Mouse (Mus musculus): ENCODE results near the gene Mpp3. TPM values are rescaled to one million over a fixed set of nuclear protein-coding genes. Genes with fewer than 3 reads are reported as not detected.
A peak's percentile ranks its signal among the peaks of the same experiment; 100 is the strongest.

Mpp3 gene
- polyA plus RNA-seq, 1 experiment = 0.90 TPM

DNA sequence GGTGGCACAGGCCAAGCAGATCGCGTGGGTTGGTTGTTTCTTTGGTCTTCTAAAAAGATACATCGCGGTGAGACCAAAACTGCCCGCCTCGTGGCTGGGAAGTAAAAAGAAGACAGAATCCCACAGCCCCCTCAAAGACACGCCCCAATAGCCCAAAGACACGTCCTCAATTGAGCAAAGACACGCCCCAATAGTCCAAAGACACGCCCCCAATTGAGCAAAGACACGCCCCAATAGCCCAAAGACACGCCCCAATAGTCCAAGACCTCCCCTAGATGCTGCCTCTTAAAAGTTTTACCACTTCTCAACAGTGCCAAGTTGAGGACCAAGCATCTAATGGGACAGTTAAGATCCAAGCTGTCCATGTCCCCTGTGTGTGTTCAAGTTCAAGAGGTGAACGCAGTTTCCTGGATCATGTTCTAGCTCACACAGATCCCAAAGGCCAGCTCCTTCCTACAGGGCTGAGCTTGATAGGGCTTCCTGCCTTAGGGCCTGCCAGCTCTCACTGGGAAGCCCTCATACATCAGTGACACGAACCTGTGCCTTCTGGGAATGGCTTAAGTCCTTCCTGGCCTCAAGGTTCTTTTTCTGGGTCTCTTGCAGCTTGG, 21.7 kb upstream of the Mpp3 start:
- WGBS = 60% methylated on average over 14 of the region's 14 CpGs
- Histone ChIP-seq H3K36me3 (ENCODE audit: control insufficient read depth, insufficient read depth, low read length) (no peaks in the 10 kb centered on the region), H3K27ac (ENCODE audit: insufficient read depth, low read depth, low read length) (no peak overlapping the region), H3K4me3 (ENCODE audit: low read depth, low read length) (no peak overlapping the region), H3K4me1 (ENCODE audit: control insufficient read depth, insufficient read depth, insufficient read length, low read length) (peaks cover 2% of the 10 kb centered on the region; the same call in 1 of the 2 replicates), H3K27me3 (ENCODE audit: control insufficient read depth, insufficient read depth, low read length) (no peaks in the 10 kb centered on the region)
- TF ChIP-seq POLR2A (IDR thresholded peaks at IDR 0.05; ENCODE audit: low read depth, low read length) = no peak
- no peak for TF ChIP-seq CTCF (IDR thresholded peaks at IDR 0.05; ENCODE audit: extremely low read depth, insufficient read length, insufficient replicate concordance, low read depth, low read length)

DNA sequence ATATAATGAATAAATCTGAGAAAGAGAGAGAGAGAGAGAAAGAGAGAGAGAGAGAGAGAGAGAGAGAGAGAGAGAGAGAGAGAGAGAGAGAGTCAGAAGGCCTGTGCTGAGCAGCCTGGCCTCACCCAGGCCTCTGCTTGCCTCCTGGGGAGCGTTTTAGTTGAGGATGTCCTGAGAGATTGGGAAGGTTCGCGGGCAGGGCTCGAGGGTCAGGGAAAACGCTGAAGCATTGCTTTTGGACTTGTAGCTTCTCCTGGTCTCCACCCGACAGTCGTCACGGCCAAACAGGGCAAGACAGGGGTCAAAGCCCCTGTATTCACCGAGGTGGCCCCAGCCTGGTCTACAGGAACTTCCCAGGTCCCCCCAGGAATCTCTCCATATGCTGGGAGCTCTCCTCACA, 18.3 kb upstream of the Mpp3 start:
- no peaks in the 10 kb centered on the region for H3K27me3 ChIP-seq (ENCODE audit: control insufficient read depth, insufficient read depth, low read length)

DNA sequence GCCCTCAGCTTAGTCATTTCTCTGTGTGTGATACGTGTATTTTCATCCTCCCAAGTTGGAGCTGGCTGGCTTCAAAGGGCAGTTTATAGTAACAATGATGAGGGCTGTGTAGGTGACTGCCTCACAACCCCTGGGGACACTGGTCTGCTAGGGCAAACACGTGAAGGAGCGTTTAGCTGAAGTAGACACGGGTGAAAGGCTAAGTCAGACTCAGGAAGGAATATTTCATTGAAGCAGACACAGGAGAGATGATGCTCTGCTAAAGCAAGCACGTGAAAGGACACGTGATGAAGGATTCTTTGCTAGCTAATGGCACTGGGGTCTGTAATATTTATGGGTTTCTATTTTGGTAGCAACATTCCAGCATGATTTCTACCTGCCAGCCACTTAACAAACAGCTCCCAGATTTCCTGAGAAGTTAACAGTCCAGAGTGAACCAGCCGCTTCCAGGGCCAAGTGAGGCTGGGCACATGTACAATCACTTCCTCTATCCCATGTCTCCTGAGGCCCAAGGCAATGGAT, 16.5 kb upstream of the Mpp3 start:
- Histone ChIP-seq H3K4me3 (ENCODE audit: low read depth, low read length) (no peak overlapping the region), H3K27me3 (ENCODE audit: control insufficient read depth, insufficient read depth, low read length) (no peaks in the 10 kb centered on the region), H3K27ac (ENCODE audit: insufficient read depth, low read depth, low read length) (no peak overlapping the region), H3K4me1 (ENCODE audit: control insufficient read depth, insufficient read depth, insufficient read length, low read length) (no peaks in the 10 kb centered on the region), H3K36me3 (ENCODE audit: control insufficient read depth, insufficient read depth, low read length) (no peaks in the 10 kb centered on the region)
- TF ChIP-seq CTCF (IDR thresholded peaks at IDR 0.05; ENCODE audit: extremely low read depth, insufficient read length, insufficient replicate concordance, low read depth, low read length) = no peak
- TF ChIP-seq POLR2A (IDR thresholded peaks at IDR 0.05; ENCODE audit: low read depth, low read length) = no peak
- WGBS = 74% methylated on average over 7 of the region's 7 CpGs

More for the DNA sequence above, 18.3 kb upstream of the Mpp3 start:
- 82% methylated on average over 9 of the region's 9 CpGs for WGBS
- no peak overlapping the region for H3K4me3 ChIP-seq (ENCODE audit: low read depth, low read length)
- H3K27ac ChIP-seq (ENCODE audit: insufficient read depth, low read depth, low read length) = no peak overlapping the region
- H3K36me3 ChIP-seq (ENCODE audit: control insufficient read depth, insufficient read depth, low read length) = no peaks in the 10 kb centered on the region
- H3K4me1 ChIP-seq (ENCODE audit: control insufficient read depth, insufficient read depth, insufficient read length, low read length) = no peaks in the 10 kb centered on the region
- TF ChIP-seq CTCF (IDR thresholded peaks at IDR 0.05; ENCODE audit: extremely low read depth, insufficient read length, insufficient replicate concordance, low read depth, low read length) (no peak), POLR2A (IDR thresholded peaks at IDR 0.05; ENCODE audit: low read depth, low read length) (no peak)

DNA sequence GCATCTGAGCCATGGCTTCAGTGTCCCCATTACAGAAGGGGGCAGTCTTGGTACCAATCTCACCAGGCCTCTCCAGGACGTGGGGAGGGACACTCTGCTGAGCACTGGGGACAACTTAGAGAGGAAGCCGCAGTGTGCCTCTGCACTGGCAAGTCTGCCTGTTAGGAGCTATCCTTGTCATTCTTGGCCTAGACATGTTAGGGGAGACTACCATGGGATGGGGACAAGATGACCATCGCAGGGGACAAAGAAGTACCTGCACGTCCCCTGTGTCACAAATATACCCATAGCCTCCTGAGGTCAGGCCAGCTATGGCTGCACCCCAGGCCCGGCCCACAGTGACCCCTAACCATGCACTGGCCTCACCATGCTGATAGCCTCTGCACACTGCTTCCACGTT, 15.1 kb upstream of the Mpp3 start:
- TF ChIP-seq CTCF (IDR thresholded peaks at IDR 0.05; ENCODE audit: extremely low read depth, insufficient read length, insufficient replicate concordance, low read depth, low read length) (no peak), POLR2A (IDR thresholded peaks at IDR 0.05; ENCODE audit: low read depth, low read length) (no peak)
- no peak overlapping the region for H3K4me3 ChIP-seq (ENCODE audit: low read depth, low read length)
- no peaks in the 10 kb centered on the region for H3K36me3 ChIP-seq (ENCODE audit: control insufficient read depth, insufficient read depth, low read length)
- no peaks in the 10 kb centered on the region for H3K27me3 ChIP-seq (ENCODE audit: control insufficient read depth, insufficient read depth, low read length)
- H3K27ac ChIP-seq (ENCODE audit: insufficient read depth, low read depth, low read length) = no peak overlapping the region
- H3K4me1 ChIP-seq (ENCODE audit: control insufficient read depth, insufficient read depth, insufficient read length, low read length) = no peaks in the 10 kb centered on the region
- 83% methylated on average over 6 of the region's 6 CpGs for WGBS

DNA sequence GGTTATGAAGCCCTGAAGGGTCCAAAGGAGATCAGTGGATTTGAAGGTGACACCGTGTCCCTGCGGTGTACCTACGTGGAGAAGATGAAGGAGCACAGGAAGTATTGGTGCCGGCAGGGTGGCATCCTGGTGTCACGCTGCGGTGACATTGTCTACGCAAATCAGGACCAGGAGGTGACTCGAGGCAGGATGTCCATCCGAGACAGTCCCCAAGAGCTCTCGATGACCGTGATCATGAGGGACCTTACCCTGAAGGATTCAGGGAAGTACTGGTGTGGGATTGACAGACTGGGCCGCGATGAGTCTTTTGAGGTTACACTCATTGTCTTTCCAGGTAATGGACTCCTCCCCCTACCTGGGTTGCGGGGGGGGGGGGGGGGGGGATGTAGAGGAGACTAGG, 14.7 kb upstream of the Mpp3 start:
- Histone ChIP-seq H3K27me3 (ENCODE audit: control insufficient read depth, insufficient read depth, low read length) (no peaks in the 10 kb centered on the region), H3K4me1 (ENCODE audit: control insufficient read depth, insufficient read depth, insufficient read length, low read length) (no peaks in the 10 kb centered on the region), H3K4me3 (ENCODE audit: low read depth, low read length) (peak overlapping the region; percentile 21; the same call in 1 of the 2 replicates), H3K36me3 (ENCODE audit: control insufficient read depth, insufficient read depth, low read length) (no peaks in the 10 kb centered on the region), H3K27ac (ENCODE audit: insufficient read depth, low read depth, low read length) (no peak overlapping the region)
- WGBS = 88% methylated on average over 13 of the region's 14 CpGs
- TF ChIP-seq CTCF (IDR thresholded peaks at IDR 0.05; ENCODE audit: extremely low read depth, insufficient read length, insufficient replicate concordance, low read depth, low read length) (no peak), POLR2A (IDR thresholded peaks at IDR 0.05; ENCODE audit: low read depth, low read length) (no peak)

DNA sequence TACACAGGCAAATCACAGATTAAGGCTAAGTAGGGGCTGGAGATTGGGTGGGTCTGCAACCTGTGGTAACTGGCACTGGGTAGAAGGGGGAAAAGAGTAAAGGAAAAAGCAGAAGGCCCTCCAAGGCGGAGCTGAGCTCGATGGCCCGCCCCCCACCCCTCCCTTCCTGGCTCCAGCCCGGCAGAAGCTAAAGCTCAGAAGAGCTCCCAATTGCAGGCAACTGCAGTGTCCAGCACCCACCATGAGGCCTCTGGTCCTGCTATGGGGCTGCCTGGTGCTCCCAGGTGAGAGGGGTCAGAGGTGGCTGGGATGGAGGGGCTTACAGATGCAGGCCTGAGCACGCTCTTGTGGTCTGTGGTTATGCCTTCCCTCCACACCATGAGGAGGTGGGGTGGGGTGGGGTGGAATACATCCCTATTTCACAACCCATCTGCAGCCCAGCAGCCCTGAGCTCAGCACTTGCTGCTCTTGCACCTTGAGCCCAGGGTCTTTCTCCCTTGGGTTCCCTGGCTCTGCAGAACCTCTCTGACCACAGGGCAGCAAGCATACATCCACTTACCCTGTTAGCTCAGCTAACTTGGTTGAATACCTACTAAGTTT, 13.2 kb upstream of the Mpp3 start, which contains the start of gene Cd300lg:
Gene Cd300lg (plus strand): TSS at position 160 of the 600 bp plus-strand sequence.
- Histone ChIP-seq H3K27ac (ENCODE audit: insufficient read depth, low read depth, low read length) (no peak within 1 kb of the TSS; the same call in 1 of the 2 replicates), H3K4me1 (ENCODE audit: control insufficient read depth, insufficient read depth, insufficient read length, low read length) (no peaks in the 10 kb centered on the region), H3K4me3 (ENCODE audit: low read depth, low read length) (peak within 1 kb of the TSS; percentile 46), H3K27me3 (ENCODE audit: control insufficient read depth, insufficient read depth, low read length) (no peaks in the 10 kb centered on the region), H3K36me3 (ENCODE audit: control insufficient read depth, insufficient read depth, low read length) (no peaks in the 10 kb centered on the region)
- TF ChIP-seq CTCF (IDR thresholded peaks at IDR 0.05; ENCODE audit: extremely low read depth, insufficient read length, insufficient replicate concordance, low read depth, low read length) = no peak
- TF ChIP-seq POLR2A (IDR thresholded peaks at IDR 0.05; ENCODE audit: low read depth, low read length) = no peak
- WGBS = 52% methylated on average over 5 of the region's 5 CpGs

DNA sequence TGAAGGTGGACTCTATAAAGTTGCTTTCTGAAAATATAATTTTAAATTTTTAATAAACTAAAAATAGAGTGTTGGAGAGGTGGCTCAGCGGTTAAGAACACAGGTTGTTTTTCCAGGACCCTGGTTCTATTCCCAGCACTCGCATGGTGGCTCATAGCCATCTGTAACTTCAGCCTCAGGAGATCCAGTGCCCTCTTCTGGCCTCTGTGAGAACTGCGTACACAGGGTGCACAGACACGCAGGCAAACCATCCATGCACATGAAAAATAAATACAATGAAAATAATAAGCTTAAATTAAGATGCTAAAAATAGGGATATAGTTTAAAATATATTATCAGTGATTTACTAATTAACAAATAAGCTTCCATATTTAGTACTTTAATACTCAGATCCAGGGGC, 12.4 kb upstream of the Mpp3 start:
- H3K4me1 ChIP-seq (ENCODE audit: control insufficient read depth, insufficient read depth, insufficient read length, low read length) = no peaks in the 10 kb centered on the region
- H3K27ac ChIP-seq (ENCODE audit: insufficient read depth, low read depth, low read length) = no peak overlapping the region
- no peak overlapping the region for H3K4me3 ChIP-seq (ENCODE audit: low read depth, low read length)
- WGBS = 71% methylated on average over 4 of the region's 4 CpGs
- TF ChIP-seq CTCF (IDR thresholded peaks at IDR 0.05; ENCODE audit: extremely low read depth, insufficient read length, insufficient replicate concordance, low read depth, low read length) (no peak), POLR2A (IDR thresholded peaks at IDR 0.05; ENCODE audit: low read depth, low read length) (no peak)
- no peaks in the 10 kb centered on the region for H3K27me3 ChIP-seq (ENCODE audit: control insufficient read depth, insufficient read depth, low read length)
- no peaks in the 10 kb centered on the region for H3K36me3 ChIP-seq (ENCODE audit: control insufficient read depth, insufficient read depth, low read length)
